Mouse (Mus musculus): ENCODE results near the gene Mindy4.

The Mindy4 gene

DNA sequence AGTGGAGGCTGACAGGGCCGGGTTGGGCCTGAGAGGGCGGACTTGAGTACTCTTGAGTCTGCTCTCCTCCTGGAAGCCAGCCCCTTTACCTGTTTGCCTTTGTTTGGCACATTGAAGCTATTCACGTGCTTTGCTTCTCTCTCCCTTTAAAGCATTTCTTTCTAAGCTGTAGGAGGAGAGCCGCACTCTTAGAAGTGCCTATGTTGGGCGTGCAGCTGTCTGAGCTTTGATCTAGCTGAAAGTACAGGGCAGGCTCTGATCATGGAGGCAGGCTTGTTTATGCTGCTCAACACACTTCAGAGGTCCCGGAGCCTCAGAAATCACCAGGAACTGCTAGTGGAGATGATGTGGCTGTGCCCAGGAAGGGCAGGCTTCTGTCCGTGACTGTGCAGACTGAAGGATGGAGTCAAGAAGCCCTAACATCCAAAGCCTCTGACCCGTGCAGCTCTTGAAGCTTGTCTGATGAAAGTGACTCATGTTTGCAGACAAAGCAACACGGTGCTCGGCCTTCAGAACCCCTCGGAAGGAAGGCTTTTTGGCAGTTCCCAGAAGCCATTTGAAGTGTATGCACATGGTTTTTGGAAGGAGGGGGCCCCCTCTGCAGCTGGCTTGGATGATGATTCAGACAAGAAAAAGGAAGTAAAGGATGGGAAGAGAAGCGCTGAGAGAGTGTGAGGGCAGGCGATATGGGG lies 53.5 kb downstream of the Mindy4 start:
- no peak for DNase-seq (ENCODE audit: low read depth, low spot score)

DNA sequence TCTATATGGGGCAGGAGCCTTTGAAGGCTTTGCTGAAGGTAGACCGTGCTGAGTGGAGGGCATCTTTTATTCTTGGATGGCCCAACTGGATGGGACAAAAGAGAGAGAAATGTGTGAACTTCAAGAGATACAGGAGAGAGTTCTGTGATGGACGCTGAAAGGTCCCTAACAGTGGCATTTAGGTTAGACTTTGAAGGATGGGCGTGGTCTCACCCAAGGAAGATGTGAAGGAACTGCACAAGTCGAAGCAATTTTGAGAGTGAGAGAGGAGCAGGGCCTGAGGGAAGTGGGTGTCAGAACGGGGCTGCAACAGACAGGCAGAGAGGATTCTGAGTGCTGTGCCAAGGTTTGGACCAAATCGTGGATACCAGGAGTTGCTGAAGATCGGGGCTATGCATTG lies 54.1 kb downstream of the Mindy4 start:
- no peak for DNase-seq (ENCODE audit: low read depth, low spot score)

DNA sequence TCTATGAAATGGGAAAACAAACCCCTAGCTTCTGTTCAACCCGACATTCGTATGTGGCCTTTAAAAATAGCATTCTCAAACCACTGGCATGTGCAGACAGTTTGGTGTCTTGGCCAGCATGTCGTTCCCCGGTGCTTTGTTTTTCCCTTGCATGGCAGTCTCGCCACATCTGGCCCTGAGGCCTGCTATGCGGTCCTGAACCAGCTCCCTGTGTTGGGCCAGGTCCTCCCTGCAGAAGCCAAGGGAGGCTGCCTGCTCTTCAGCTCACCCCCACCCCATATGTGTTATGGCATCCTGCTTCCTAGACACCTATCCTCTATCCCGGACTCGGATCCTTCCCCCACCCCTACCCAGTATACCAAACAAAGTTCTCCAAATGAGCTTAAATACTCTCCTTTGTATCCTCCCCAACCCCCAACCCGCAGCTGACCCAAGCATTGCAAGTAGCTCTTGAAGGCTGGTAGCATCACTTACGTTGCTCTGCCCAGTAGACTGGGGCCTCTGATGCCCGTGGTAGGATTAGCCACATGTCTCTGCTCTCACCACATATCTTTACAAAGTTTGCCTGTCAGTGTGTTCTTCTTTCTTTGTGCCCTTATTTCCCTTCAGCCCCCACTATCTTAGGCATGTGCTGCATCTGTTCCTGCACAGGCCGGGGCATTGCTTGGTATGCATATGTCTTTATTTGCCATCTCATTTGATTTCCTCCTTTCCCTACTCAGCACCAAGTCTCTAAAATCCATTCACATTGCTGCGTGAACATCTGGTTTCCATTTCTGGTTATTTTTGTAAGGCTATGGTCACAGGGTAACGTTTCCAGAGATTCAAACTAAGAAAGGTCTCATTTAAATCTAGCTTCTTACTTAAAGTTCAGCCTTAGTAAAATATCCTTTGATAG lies 55.5 kb downstream of the Mindy4 start:
- no peak for DNase-seq (ENCODE audit: low read depth, low spot score)

DNA sequence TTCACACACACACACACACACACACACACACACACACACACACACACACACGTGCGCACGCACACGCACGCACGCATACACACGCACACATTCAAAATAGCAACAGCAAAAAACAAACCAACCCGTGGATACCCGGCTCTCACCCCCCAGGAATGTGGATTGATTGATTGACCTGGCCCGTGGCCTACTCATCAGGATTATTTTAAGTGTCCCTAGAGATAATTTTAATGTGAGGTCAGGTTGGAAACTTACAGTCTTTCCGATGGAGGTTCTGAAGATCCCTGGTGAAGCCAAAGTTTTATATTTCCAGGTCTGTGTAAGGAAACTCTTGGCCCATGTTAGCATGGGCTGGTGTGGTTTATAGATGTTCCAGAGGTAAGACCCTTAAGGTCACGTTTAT lies 59.0 kb downstream of the Mindy4 start:
- no peak for DNase-seq (ENCODE audit: low read depth, low spot score)

- DNase-seq (ENCODE audit: low read depth, low spot score) = no peak
These were observed 60.4 kb downstream of the Mindy4 start for GRCm38 (mm10) chr6:55263490-55264046.

DNA sequence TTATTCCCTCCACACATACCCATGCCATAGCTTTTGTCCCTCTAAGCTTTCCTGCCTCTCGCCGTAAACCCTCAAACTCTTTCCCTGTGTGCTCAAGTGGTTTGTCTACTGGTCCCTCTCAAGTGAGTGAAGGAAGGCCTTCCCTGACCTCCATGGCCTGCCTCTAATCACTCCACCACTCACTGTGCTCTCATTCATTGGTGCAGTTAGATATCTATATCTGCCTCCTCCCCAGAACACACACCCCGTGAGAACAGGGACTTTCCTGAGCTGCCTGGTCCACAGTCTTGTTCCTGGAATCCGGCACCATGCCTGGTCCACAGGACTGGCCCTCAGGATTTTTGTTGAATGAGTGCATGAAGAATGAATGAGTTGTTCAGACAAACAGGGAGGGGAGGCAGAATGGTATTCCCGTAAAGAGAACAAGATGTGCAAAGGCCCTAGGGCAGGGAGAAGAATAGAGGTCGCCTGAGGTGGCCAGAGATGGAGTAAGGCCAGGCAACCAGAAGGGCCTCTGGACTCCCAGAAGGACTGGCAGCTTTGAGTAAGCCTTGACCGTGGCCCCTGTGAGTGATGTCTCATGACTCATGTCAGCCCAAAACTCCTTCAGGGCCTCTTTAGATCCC lies 61.7 kb downstream of the Mindy4 start:
- no peak for DNase-seq (ENCODE audit: low read depth, low spot score)

DNA sequence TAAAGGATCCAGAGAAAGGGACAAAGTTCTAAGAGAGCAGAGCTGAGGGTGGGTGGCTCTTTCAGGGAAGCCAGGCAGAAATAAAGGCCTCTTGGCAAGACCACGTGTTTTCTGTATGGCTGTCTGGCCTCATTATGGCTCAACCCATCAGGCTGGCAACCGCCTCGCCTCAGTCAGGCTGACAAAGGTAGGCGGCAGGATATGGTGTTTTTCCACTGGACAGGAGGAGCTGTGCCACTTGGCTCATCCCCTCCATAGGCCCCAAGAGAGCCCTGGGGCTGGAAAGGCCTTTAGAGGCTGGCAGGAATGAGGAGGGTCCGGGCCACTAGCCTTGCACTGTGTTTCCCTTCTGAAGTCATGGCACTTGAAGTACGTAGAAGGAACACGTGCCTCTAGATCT lies 69.8 kb downstream of the Mindy4 start:
- DNase-seq (ENCODE audit: low read depth, low spot score) = no peak

GRCm38 (mm10) chr6:55273463-55273862 lies 70.3 kb downstream of the Mindy4 start:
- DNase-seq (ENCODE audit: low read depth, low spot score) = no peak

DNA sequence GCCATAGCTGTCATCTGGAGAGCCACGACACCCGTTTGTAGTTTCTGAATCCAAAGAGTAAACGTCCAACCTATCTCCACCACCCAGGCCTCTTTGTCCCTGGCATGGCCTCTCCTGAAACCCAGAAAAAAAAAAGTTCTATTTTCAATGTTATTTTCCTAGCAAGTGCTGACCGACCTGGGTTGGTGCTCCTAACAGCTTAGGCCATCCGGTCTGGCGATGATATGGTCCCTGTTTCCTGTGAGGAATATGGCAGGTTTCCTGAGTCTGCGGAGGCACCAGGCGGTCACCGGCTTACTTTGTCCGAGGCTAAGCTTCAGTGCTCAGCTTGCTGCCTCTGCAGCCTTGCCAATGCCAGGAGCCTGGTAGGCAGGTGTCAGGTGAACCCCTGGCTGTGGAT lies 71.8 kb downstream of the Mindy4 start:
- no peak for DNase-seq (ENCODE audit: low read depth, low spot score)

- no peak for DNase-seq (ENCODE audit: low read depth, low spot score)
These were observed 72.6 kb downstream of the Mindy4 start for GRCm38 (mm10) chr6:55275786-55276185.

GRCm38 (mm10) chr6:55276692-55277282 lies 73.6 kb downstream of the Mindy4 start:
- no peak for DNase-seq (ENCODE audit: low read depth, low spot score)

GRCm38 (mm10) chr6:55278086-55278485 lies 74.9 kb downstream of the Mindy4 start:
- DNase-seq (ENCODE audit: low read depth, low spot score) = no peak

GRCm38 (mm10) chr6:55278520-55278919 lies 75.3 kb downstream of the Mindy4 start:
- no peak for DNase-seq (ENCODE audit: low read depth, low spot score)

GRCm38 (mm10) chr6:55280979-55281378 lies 77.8 kb downstream of the Mindy4 start:
- DNase-seq (ENCODE audit: low read depth, low spot score) = no peak

- no peak for DNase-seq (ENCODE audit: low read depth, low spot score)
These were observed 78.5 kb downstream of the Mindy4 start for GRCm38 (mm10) chr6:55281687-55282086.

- DNase-seq (ENCODE audit: low read depth, low spot score) = no peak
These were observed 79.2 kb downstream of the Mindy4 start for GRCm38 (mm10) chr6:55282348-55282747.

- DNase-seq (ENCODE audit: low read depth, low spot score) = no peak
These were observed 82.0 kb downstream of the Mindy4 start for GRCm38 (mm10) chr6:55285218-55285617.

- no peak for DNase-seq (ENCODE audit: low read depth, low spot score)
These were observed 84.9 kb downstream of the Mindy4 start for GRCm38 (mm10) chr6:55288007-55288602.

- DNase-seq (ENCODE audit: low read depth, low spot score) = no peak
These were observed 91.5 kb downstream of the Mindy4 start for GRCm38 (mm10) chr6:55294549-55295131.

DNA sequence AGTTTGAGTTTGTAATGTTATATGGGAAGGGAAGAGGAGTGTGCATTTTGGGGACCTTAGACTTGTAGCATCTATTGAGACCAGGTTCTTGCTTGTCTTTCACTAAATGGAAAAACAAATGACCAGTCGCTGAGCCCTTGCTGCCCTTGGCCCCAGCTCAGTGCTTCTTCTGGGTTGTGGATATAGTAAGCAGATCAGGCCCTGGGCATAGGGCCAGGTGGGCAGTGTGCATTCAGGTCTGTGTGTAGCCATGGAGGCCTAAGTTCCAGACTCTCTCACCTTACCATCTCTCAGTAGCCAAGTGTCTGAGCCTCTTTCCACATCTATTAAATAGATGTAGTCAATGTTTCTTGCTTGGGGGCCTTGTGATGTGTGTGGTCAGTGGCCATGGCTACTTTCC lies 92.1 kb downstream of the Mindy4 start:
- DNase-seq (ENCODE audit: low read depth, low spot score) = no peak

DNA sequence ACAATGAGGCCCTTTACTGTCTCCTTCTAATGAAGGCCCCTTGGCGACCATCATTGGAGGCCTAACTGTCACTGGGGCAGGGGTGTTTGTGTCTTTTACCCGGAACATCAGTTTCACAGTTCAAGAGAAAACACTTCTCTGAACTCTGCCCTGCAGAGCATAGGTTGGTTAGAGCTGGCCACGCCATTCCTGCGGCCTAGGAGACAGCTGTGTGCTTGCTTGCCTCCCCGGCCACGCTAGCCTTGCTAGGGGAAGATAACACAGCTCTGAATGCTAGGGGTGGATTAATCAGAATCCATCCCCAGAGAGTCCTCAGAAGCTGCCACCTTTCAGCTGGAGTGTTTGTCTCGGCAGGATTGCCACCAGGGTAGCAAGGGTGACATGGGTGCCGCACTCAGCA lies 96.3 kb downstream of the Mindy4 start:
- no peak for DNase-seq (ENCODE audit: low read depth, low spot score)
